Mouse (Mus musculus) myocyte (in vitro differentiated cells): Measurements from ENCODE around the gene Zfp638. TPM values are rescaled to one million over a fixed set of nuclear protein-coding genes. Genes with fewer than 3 reads are reported as not detected.

Experiments
- H3K27me3 ChIP-seq: one replicate; pipeline ENCODE4 v1.6.1; 2011; ENCODE audit not compliant: control insufficient read depth, insufficient read depth, insufficient read length
- H3K36me3 ChIP-seq: one replicate; pipeline ENCODE4 v1.6.1; 2011; ENCODE audit not compliant: control insufficient read depth, insufficient read depth
- H3K4me2 ChIP-seq: one replicate; pipeline ENCODE4 v1.6.1; 2011; ENCODE audit warnings: low read depth, control low read depth
- H3K4me3 ChIP-seq: one replicate; pipeline ENCODE4 v1.5.1; 2011; ENCODE audit warnings: mild to moderate bottlenecking, control low read depth, moderate library complexity
- H3K79me2 ChIP-seq: one replicate; pipeline ENCODE4 v1.6.1; 2011; ENCODE audit not compliant: control insufficient read depth, insufficient read depth
- H3ac ChIP-seq: one replicate; pipeline ENCODE4 v1.6.1; 2011; ENCODE audit not compliant: control insufficient read depth, insufficient read length
- CEBPB ChIP-seq: IDR thresholded peaks from 2 replicates; pipeline ENCODE4 v1.6.1; 2011; ENCODE audit warnings: mild to moderate bottlenecking, moderate library complexity; ENCODE audit not compliant: poor library complexity, insufficient read depth, severe bottlenecking
- E2F4 ChIP-seq: IDR thresholded peaks from one replicate; pipeline ENCODE4 v1.6.1; 2011; ENCODE audit warnings: mild to moderate bottlenecking, control low read depth, moderate library complexity; ENCODE audit not compliant: insufficient read depth
- MAX ChIP-seq: IDR thresholded peaks from one replicate; pipeline ENCODE4 v1.6.1; 2011; ENCODE audit warnings: low read depth, mild to moderate bottlenecking, control low read depth
- MYOD1 ChIP-seq, 3 experiments: IDR thresholded peaks; one replicate each; pipeline ENCODE4 v1.6.1; 2011; ENCODE audit warnings: control low read depth in 2 of 3, low read depth in 2 of 3, mild to moderate bottlenecking in 2 of 3, moderate library complexity in 1 of 3; ENCODE audit not compliant: insufficient read length in 2 of 3, control insufficient read depth in 1 of 3
- MYOG ChIP-seq, 3 experiments: IDR thresholded peaks; one replicate each; pipeline ENCODE4 v1.6.1; 2011; ENCODE audit warnings: control low read depth in 2 of 3, low read depth in 2 of 3, mild to moderate bottlenecking in 2 of 3; ENCODE audit not compliant: insufficient read length in 2 of 3, control insufficient read depth in 1 of 3, insufficient read depth in 1 of 3
- POLR2A ChIP-seq: IDR thresholded peaks from one replicate; pipeline ENCODE4 v1.6.1; 2011; ENCODE audit warnings: low read depth, mild to moderate bottlenecking, control low read depth, moderate library complexity; ENCODE audit not compliant: insufficient read length
- POLR2AphosphoS2 ChIP-seq: IDR thresholded peaks from one replicate; pipeline ENCODE4 v1.6.1; 2011; ENCODE audit warnings: low read depth, control low read depth; ENCODE audit not compliant: insufficient read length
- REST ChIP-seq: IDR thresholded peaks from one replicate; pipeline ENCODE4 v1.6.1; 2011; ENCODE audit warnings: mild to moderate bottlenecking, control low read depth, moderate library complexity; ENCODE audit not compliant: insufficient read depth, insufficient read length
- SRF ChIP-seq: IDR thresholded peaks from one replicate; pipeline ENCODE4 v1.6.1; 2011; ENCODE audit warnings: low read depth; ENCODE audit not compliant: control insufficient read depth, insufficient read length
- TCF12 ChIP-seq: IDR thresholded peaks from one replicate; pipeline ENCODE4 v1.6.1; 2011; ENCODE audit warnings: mild to moderate bottlenecking, control low read depth; ENCODE audit not compliant: poor library complexity, insufficient read depth, severe bottlenecking
- TCF3 ChIP-seq: IDR thresholded peaks from one replicate; pipeline ENCODE4 v1.6.1; 2011; ENCODE audit warnings: low read depth, control low read depth; ENCODE audit not compliant: insufficient read length
- USF1 ChIP-seq: IDR thresholded peaks from one replicate; pipeline ENCODE4 v1.6.1; 2011; ENCODE audit warnings: low read depth, mild to moderate bottlenecking, control low read depth, moderate library complexity
- polyA plus RNA-seq: library from polyadenylated mRNA; unstranded; fragments of >200 nt; fragmentation: generic; extraction: Trizol; gene quantifications from one replicate; pipeline ENCODE4 v1.2.1, GENCODE M21; 2012; ENCODE audit warnings: missing spikeins

Zfp638 gene
- polyA plus RNA-seq, 1 experiment, result 6.0 TPM

GRCm38 (mm10) chr6:83905276-83905675 is 38.4 kb downstream of the Zfp638 start:
- H3K4me3 ChIP-seq, result no peak overlapping the region
- H3ac ChIP-seq, result no peak overlapping the region
- H3K4me2 ChIP-seq, result no peak overlapping the region
- no peak for TF ChIP-seq TCF3
- TF ChIP-seq POLR2A, result no peak
- no peak for TF ChIP-seq MYOD1 (IDR thresholded peaks at IDR 0.05; ENCODE audit: control insufficient read depth in 1 of 3, insufficient read length in 2 of 3, low read depth in 2 of 3)
- no peak for TF ChIP-seq REST
- no peak for TF ChIP-seq MYOG (IDR thresholded peaks at IDR 0.05; ENCODE audit: control insufficient read depth in 1 of 3, insufficient read depth in 1 of 3, insufficient read length in 2 of 3, low read depth in 2 of 3)
- TF ChIP-seq USF1, result no peak
- TF ChIP-seq SRF, result no peak
- TF ChIP-seq TCF12, result no peak
- TF ChIP-seq MAX, result no peak
- TF ChIP-seq POLR2AphosphoS2, result no peak
- TF ChIP-seq E2F4, result no peak
- no peak for TF ChIP-seq CEBPB
- no peaks in the 10 kb centered on the region for H3K36me3 ChIP-seq
- H3K79me2 ChIP-seq, result no peaks in the 10 kb centered on the region
- peaks cover 11% of the 10 kb centered on the region for H3K27me3 ChIP-seq

GRCm38 (mm10) chr6:83906659-83907058 is 39.8 kb downstream of the Zfp638 start:
- H3ac ChIP-seq, result no peak overlapping the region
- H3K4me3 ChIP-seq, result no peak overlapping the region
- no peaks in the 10 kb centered on the region for H3K79me2 ChIP-seq
- no peak overlapping the region for H3K4me2 ChIP-seq
- no peaks in the 10 kb centered on the region for H3K36me3 ChIP-seq
- H3K27me3 ChIP-seq, result no peaks in the 10 kb centered on the region
- TF ChIP-seq POLR2AphosphoS2, result no peak
- TF ChIP-seq POLR2A, result no peak
- no peak for TF ChIP-seq TCF12
- no peak for TF ChIP-seq MYOG (IDR thresholded peaks at IDR 0.05; ENCODE audit: control insufficient read depth in 1 of 3, insufficient read depth in 1 of 3, insufficient read length in 2 of 3, low read depth in 2 of 3)
- TF ChIP-seq E2F4, result no peak
- no peak for TF ChIP-seq TCF3
- TF ChIP-seq MAX, result no peak
- TF ChIP-seq CEBPB, result no peak
- no peak for TF ChIP-seq MYOD1 (IDR thresholded peaks at IDR 0.05; ENCODE audit: control insufficient read depth in 1 of 3, insufficient read length in 2 of 3, low read depth in 2 of 3)
- no peak for TF ChIP-seq SRF

GRCm38 (mm10) chr6:83908386-83908785 is 41.5 kb downstream of the Zfp638 start:
- Histone ChIP-seq H3K79me2 (no peaks in the 10 kb centered on the region), H3K27me3 (no peaks in the 10 kb centered on the region), H3K4me2 (no peak overlapping the region), H3K4me3 (no peak overlapping the region), H3K36me3 (no peaks in the 10 kb centered on the region), H3ac (no peak overlapping the region)
- TF ChIP-seq MYOD1 (IDR thresholded peaks at IDR 0.05; ENCODE audit: control insufficient read depth in 1 of 3, insufficient read length in 2 of 3, low read depth in 2 of 3), result no peak
- no peak for TF ChIP-seq MAX
- TF ChIP-seq TCF3, result no peak
- TF ChIP-seq SRF, result no peak
- no peak for TF ChIP-seq MYOG (IDR thresholded peaks at IDR 0.05; ENCODE audit: control insufficient read depth in 1 of 3, insufficient read depth in 1 of 3, insufficient read length in 2 of 3, low read depth in 2 of 3)
- TF ChIP-seq E2F4, result no peak
- TF ChIP-seq CEBPB, result no peak
- no peak for TF ChIP-seq USF1
- TF ChIP-seq TCF12, result no peak

- Histone ChIP-seq H3K36me3 (no peaks in the 10 kb centered on the region), H3K79me2 (peaks cover 41% of the 10 kb centered on the region), H3K4me2 (no peak overlapping the region), H3K4me3 (peak overlapping the region; percentile 75), H3K27me3 (no peaks in the 10 kb centered on the region), H3ac (peak overlapping the region; percentile 81)
- TF ChIP-seq USF1 (no peak), POLR2A (no peak), POLR2AphosphoS2 (no peak), TCF3 (no peak), TCF12 (no peak), CEBPB (no peak), E2F4 (no peak), MYOG (IDR thresholded peaks at IDR 0.05; ENCODE audit: control insufficient read depth in 1 of 3, insufficient read depth in 1 of 3, insufficient read length in 2 of 3, low read depth in 2 of 3) (no peak), MAX (no peak), REST (no peak), MYOD1 (IDR thresholded peaks at IDR 0.05; ENCODE audit: control insufficient read depth in 1 of 3, insufficient read length in 2 of 3, low read depth in 2 of 3) (no peak)
Measured at GRCm38 (mm10) chr6:83913710-83914109, 46.8 kb downstream of the Zfp638 start.

GRCm38 (mm10) chr6:83914183-83914719 is 47.3 kb downstream of the Zfp638 start:
- Histone ChIP-seq H3K4me2 (no peak overlapping the region), H3K36me3 (no peaks in the 10 kb centered on the region), H3K4me3 (peak overlapping the region; percentile 75), H3ac (peak overlapping the region; percentile 81), H3K27me3 (no peaks in the 10 kb centered on the region), H3K79me2 (peaks cover 47% of the 10 kb centered on the region)
- TF ChIP-seq POLR2AphosphoS2 (peak; percentile 98), TCF12 (no peak), POLR2A (peak; percentile 98), E2F4 (no peak), MYOD1 (IDR thresholded peaks at IDR 0.05; ENCODE audit: control insufficient read depth in 1 of 3, insufficient read length in 2 of 3, low read depth in 2 of 3) (peak in 1 of 3 experiments; percentile 28), TCF3 (no peak), REST (no peak), CEBPB (no peak)
